Mouse (Mus musculus) cerebellum, adult 18-20 months (tissue): ENCODE measurements around the gene Cntd1.
A peak's percentile ranks its signal among the peaks of the same experiment; 100 is the strongest.

Experiments used
- DNase-seq, 2 experiments: peaks; one replicate each; pipeline ENCODE4 v3.0.0; 2021

Gene Cntd1

GRCm38 (mm10) chr11:101334023-101334422 is 55.2 kb downstream of the Cntd1 start:
- no peak for DNase-seq

- no peak for DNase-seq
These were observed 55.7 kb downstream of the Cntd1 start for GRCm38 (mm10) chr11:101334516-101334915.

DNA sequence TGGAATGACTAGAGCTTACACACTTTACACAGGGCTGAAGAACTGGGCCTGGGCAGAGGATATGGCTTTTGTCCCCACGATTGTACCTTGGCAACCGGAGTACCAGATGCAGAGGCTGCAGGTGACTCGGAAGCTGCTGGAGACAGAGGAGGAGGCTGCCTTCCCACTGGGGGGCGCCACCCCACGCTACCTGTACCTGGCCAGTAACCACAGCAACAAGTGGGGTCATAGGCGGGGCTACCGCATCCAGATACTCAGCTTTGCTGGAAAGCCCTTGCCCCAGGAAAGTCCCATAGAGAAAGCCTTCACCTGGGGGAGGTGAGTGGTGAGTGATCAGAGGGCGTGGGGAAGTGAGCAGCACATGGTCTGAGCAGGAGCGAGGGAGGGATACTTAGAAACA is 56.9 kb downstream of the Cntd1 start:
- no peak for DNase-seq

DNA sequence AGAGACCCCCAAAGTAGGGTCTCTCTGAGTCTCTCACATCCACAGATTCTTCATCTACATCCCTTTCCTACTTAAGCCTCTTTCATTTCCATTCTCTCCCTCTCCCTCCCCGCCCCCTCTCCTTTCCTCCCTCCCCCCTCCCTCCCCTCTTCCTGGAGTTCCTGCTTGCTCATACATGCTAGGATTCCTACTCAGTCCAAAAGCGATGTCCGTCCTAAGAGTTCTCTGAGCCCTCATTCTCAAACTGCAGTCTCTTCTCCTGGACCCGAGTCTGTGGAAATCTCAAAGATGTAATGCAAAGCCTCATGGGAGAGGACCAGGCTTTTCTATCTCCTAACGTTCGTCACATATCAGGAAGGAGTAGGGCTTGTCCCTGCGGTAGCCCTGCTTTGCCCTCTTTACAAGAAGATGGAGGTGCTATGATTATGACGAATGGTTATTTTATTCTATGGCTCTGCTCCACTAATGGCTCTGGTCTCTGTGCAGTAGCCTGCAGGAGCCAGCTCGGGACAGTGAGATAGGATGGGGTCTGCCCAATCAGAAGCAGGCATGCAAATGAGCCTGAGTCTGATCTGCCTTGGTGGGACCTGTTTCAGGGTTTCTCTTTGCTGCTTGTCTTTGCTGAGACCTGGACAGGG is 59.4 kb downstream of the Cntd1 start:
- DNase-seq, result peak; percentile 25 to 29
